Mouse (Mus musculus): Measurements from ENCODE around the gene Syngap1.
"Not testable (repeated sequence)": the region's sequence is repeated elsewhere in the genome, so short reads cannot be mapped to it uniquely, and the experiment has no call there.

The Syngap1 gene

GRCm38 (mm10) chr17:26941031-26941789, at the start of gene Syngap1:
Syngap1 (plus strand) TSS chr17:26941253.
- peak; percentile 79 for DNase-seq

GRCm38 (mm10) chr17:26892635-26893375, 48.2 kb upstream of the Syngap1 start:
- DNase-seq = no peak

GRCm38 (mm10) chr17:26893492-26893891, 47.6 kb upstream of the Syngap1 start:
- DNase-seq = no peak

GRCm38 (mm10) chr17:26894342-26894741, 46.7 kb upstream of the Syngap1 start:
- no peak for DNase-seq

- DNase-seq = peak; percentile 61
These were observed 45.5 kb upstream of the Syngap1 start for GRCm38 (mm10) chr17:26895578-26895977.

GRCm38 (mm10) chr17:26900916-26901315, 40.1 kb upstream of the Syngap1 start:
- DNase-seq = no peak

GRCm38 (mm10) chr17:26904320-26904719, 36.7 kb upstream of the Syngap1 start:
- no peak for DNase-seq

- DNase-seq = not testable (repeated sequence)
These were observed 33.5 kb upstream of the Syngap1 start for GRCm38 (mm10) chr17:26907506-26907905.

GRCm38 (mm10) chr17:26915248-26915647, 25.8 kb upstream of the Syngap1 start:
- no peak for DNase-seq

- peak; percentile 100 for DNase-seq
These were observed 24.2 kb upstream of the Syngap1 start, which contains the start of gene Kifc5b for GRCm38 (mm10) chr17:26916711-26917482. Kifc5b (plus strand) TSS chr17:26917091.

GRCm38 (mm10) chr17:26917560-26917959, 23.5 kb upstream of the Syngap1 start:
- peak; percentile 24 for DNase-seq

GRCm38 (mm10) chr17:26918343-26918742, 22.7 kb upstream of the Syngap1 start:
- no peak for DNase-seq

- DNase-seq = not testable (repeated sequence)
These were observed 21.5 kb upstream of the Syngap1 start for GRCm38 (mm10) chr17:26919516-26919915.

- not testable (repeated sequence) for DNase-seq
These were observed 18.7 kb upstream of the Syngap1 start for GRCm38 (mm10) chr17:26922368-26922767.

- not testable (repeated sequence) for DNase-seq
These were observed 15.6 kb upstream of the Syngap1 start for GRCm38 (mm10) chr17:26925414-26925813.

- peak; percentile 58 for DNase-seq
These were observed 9.3 kb upstream of the Syngap1 start for GRCm38 (mm10) chr17:26931795-26932194.

GRCm38 (mm10) chr17:26932839-26933398, 8.1 kb upstream of the Syngap1 start, which contains the start of gene Phf1:
Phf1 (plus strand) TSS chr17:26933052.
- DNase-seq = peak; percentile 94

- no peak for DNase-seq
These were observed 7.6 kb upstream of the Syngap1 start for GRCm38 (mm10) chr17:26933419-26933818.

GRCm38 (mm10) chr17:26933885-26934827, 6.9 kb upstream of the Syngap1 start:
- DNase-seq = peak; percentile 45

GRCm38 (mm10) chr17:26935027-26935426, 6.0 kb upstream of the Syngap1 start:
- no peak for DNase-seq

- DNase-seq = peak; percentile 63
These were observed 4.6 kb upstream of the Syngap1 start for GRCm38 (mm10) chr17:26936453-26936852.

Data from cerebellum, adult 9-11 months (tissue).